Comparison of ENCODE assay signal across 16 mouse cellular contexts in genomic region chr14:73174091-73174995, GRCm38 (mm10). TPM values are rescaled to one million over a fixed set of nuclear protein-coding genes. Genes with fewer than 3 reads are reported as not detected.
DNase-seq lines count a peak whose midpoint lies in the region; ATAC-seq lines count a peak whose summit lies in the region.
"Had no signal": no experiment of that assay in that cellular context is flagged by ENCODE, and none has a peak within 500 bp of the region (broad histone marks: within the 10 kb centered on the region; RNA-seq: fewer than 3 reads in every experiment).

No protein-coding gene starts in this region.

- no peak overlapping the region for H3K4me3 ChIP-seq in heart, embryonic 12.5 days
- H3K4me3 ChIP-seq in neural tube, embryonic 13.5 days = no peak overlapping the region
- no peak overlapping the region for H3K4me3 ChIP-seq in forebrain, embryonic 15.5 days
- H3K4me3 ChIP-seq: gastrocnemius, adult 2 months; heart, embryonic 15.5 days; lung, embryonic 15.5 days; midbrain, embryonic 12.5 days had no signal

- no peak for DNase-seq in heart, postnatal 10 days
- no peak for DNase-seq in neural tube, embryonic 10.5 days (ENCODE audit: extremely low spot score, low spot score)
- DNase-seq in lung, adult 18-20 months = no peak
- DNase-seq: adrenal gland, adult 2 months; cerebellum, adult 8-10 months; gastrocnemius, adult 2 months; retina, postnatal 1 day; thymus, postnatal 25 days had no signal

- peaks cover 24% of the 10 kb centered on the region for H3K4me1 ChIP-seq in heart, embryonic 12.5 days (replicated peaks)
- H3K4me1 ChIP-seq in neural tube, embryonic 13.5 days (replicated peaks) = peaks cover 5% of the 10 kb centered on the region
- peaks cover 27% of the 10 kb centered on the region for H3K4me1 ChIP-seq in forebrain, embryonic 15.5 days
- H3K4me1 ChIP-seq: lung, embryonic 15.5 days; midbrain, embryonic 12.5 days had no signal

- ATAC-seq in heart, embryonic 12.5 days (ENCODE audit: insufficient number of reproducible peaks, low FRiP score) = no peak
- no peak for ATAC-seq in neural tube, embryonic 13.5 days (ENCODE audit: low read depth)
- ATAC-seq in forebrain, embryonic 15.5 days (replicated peaks) = peak; percentile 44
- ATAC-seq in inflammation-experienced regulatory T-cells, adult 6 months = no peak

- intact Hi-C loops in heart, postnatal 10 days (cut with DNase I) = loop anchor here (5.0 kb wide), 1 partner anchor 93 kb away; no protein-coding TSS in a partner anchor

- WGBS in heart, embryonic 12.5 days = 63% methylated on average over 7 of the region's 7 CpGs
- WGBS in neural tube, embryonic 13.5 days = 86% methylated on average over 7 of the region's 7 CpGs
- 44% methylated on average over 7 of the region's 7 CpGs for WGBS in forebrain, embryonic 15.5 days

- H3K9ac ChIP-seq in heart, embryonic 12.5 days = no peak overlapping the region
- H3K9ac ChIP-seq in neural tube, embryonic 13.5 days = no peak overlapping the region
- no peak overlapping the region for H3K9ac ChIP-seq in forebrain, embryonic 15.5 days (replicated peaks)
- H3K9ac ChIP-seq: heart, embryonic 15.5 days; lung, embryonic 15.5 days; midbrain, embryonic 12.5 days had no signal

- H3K27ac ChIP-seq in heart, embryonic 12.5 days (ENCODE audit: poor library complexity, severe bottlenecking) = peak overlapping the region; percentile 53
- peak overlapping the region; percentile 9; the same call in 1 of the 2 replicates for H3K27ac ChIP-seq in neural tube, embryonic 13.5 days (replicated peaks)
- peak overlapping the region; percentile 73 for H3K27ac ChIP-seq in forebrain, embryonic 15.5 days (replicated peaks)
- H3K27ac ChIP-seq: gastrocnemius, adult 2 months; kidney, postnatal 0 days; lung, embryonic 15.5 days; midbrain, embryonic 12.5 days had no signal

- H3K27me3 ChIP-seq in heart, embryonic 12.5 days (replicated peaks) = no peaks in the 10 kb centered on the region
- H3K27me3 ChIP-seq in neural tube, embryonic 13.5 days = no peaks in the 10 kb centered on the region
- H3K27me3 ChIP-seq in forebrain, embryonic 15.5 days = no peaks in the 10 kb centered on the region
- H3K27me3 ChIP-seq: heart, embryonic 15.5 days; lung, embryonic 15.5 days; midbrain, embryonic 12.5 days had no signal

- peaks cover 72% of the 10 kb centered on the region for H3K36me3 ChIP-seq in heart, embryonic 12.5 days
- H3K36me3 ChIP-seq in neural tube, embryonic 13.5 days = peaks cover 90% of the 10 kb centered on the region
- peaks cover 23% of the 10 kb centered on the region for H3K36me3 ChIP-seq in forebrain, embryonic 15.5 days

- no peak overlapping the region for H3K4me2 ChIP-seq in heart, embryonic 12.5 days
- no peak overlapping the region for H3K4me2 ChIP-seq in neural tube, embryonic 13.5 days
- H3K4me2 ChIP-seq in forebrain, embryonic 15.5 days (replicated peaks) = no peak overlapping the region
- H3K4me2 ChIP-seq: heart, embryonic 15.5 days; lung, embryonic 15.5 days; midbrain, embryonic 12.5 days had no signal

- no peaks in the 10 kb centered on the region for H3K9me3 ChIP-seq in heart, embryonic 12.5 days (replicated peaks)
- no peaks in the 10 kb centered on the region for H3K9me3 ChIP-seq in neural tube, embryonic 13.5 days
- no peaks in the 10 kb centered on the region for H3K9me3 ChIP-seq in forebrain, embryonic 15.5 days
- H3K9me3 ChIP-seq: heart, embryonic 15.5 days; lung, embryonic 15.5 days; midbrain, embryonic 12.5 days had no signal

RNA-seq across cellular contexts. Expression of gene Rcbtb2, which starts 51.5 kb away (rescaled TPM):
- 73.0 and 76.2 TPM in 2 replicates for polyA plus RNA-seq in heart, embryonic 12.5 days (2016; fragmentation: Nextera tagmentation; extraction: Ambion mirVana)
- 10 to 100 TPM; 34.1 to 40.0 TPM for total RNA-seq in heart, postnatal 10 days (2021)
- polyA plus RNA-seq in neural tube, embryonic 13.5 days (2015; fragmentation: Nextera tagmentation; extraction: Ambion mirVana) = 81.2 and 101 TPM in 2 replicates
- polyA plus RNA-seq in forebrain, embryonic 15.5 days (2015; fragmentation: Nextera tagmentation; extraction: Ambion mirVana) = 87.5 and 90.8 TPM in 2 replicates
- 10 to 100 TPM; 54.7 to 84.0 (median 65.2) TPM for polyA plus RNA-seq in inflammation-experienced regulatory T-cells, adult 6 months (2017; shearing (Covaris generic))

Comparison
In these comparisons a context has a peak if more than half of its experiments do, and no peak if none do; other contexts are left out.
1. H3K27ac ChIP-seq: peak in every context shown above with its lines; median percentile 73 in forebrain, embryonic 15.5 days; 53 in heart, embryonic 12.5 days; 9 in neural tube, embryonic 13.5 days.